Mouse (Mus musculus) intestine, embryonic 16.5 days (tissue): ENCODE measurements at regions not wholly inside any gene's neighbourhood (a gene's known extent, or its start where the extent isn't known, plus 50 kb on each side); places are given as distances from the start of the nearest gene placed in this dataset.

Source experiments
- ATAC-seq: fragments of 200-750 bp; cut with Nextera tagmentation; 2 replicates; pipeline ENCODE4 v1.8.0; 2017; ENCODE audit warnings: moderate TSS enrichment, moderate library complexity
- H3K27ac ChIP-seq: fragments of 300-500 bp; sonication (generic); 2 replicates; pipeline ENCODE4 v1.5.1; 2014; ENCODE audit warnings: mild to moderate bottlenecking, low read length
- H3K27me3 ChIP-seq: fragments of 300-500 bp; sonication (generic); replicated peaks from 2 replicates; pipeline ENCODE4 v1.6.1; 2014; ENCODE audit warnings: low read length, control low read depth, mixed read lengths; ENCODE audit not compliant: control insufficient read depth, insufficient read depth
- H3K36me3 ChIP-seq: fragments of 300-500 bp; sonication (generic); 2 replicates; pipeline ENCODE4 v1.6.1; 2014; ENCODE audit warnings: low read length, control low read depth; ENCODE audit not compliant: control insufficient read depth, insufficient read depth
- H3K4me1 ChIP-seq: fragments of 300-500 bp; sonication (generic); 2 replicates; pipeline ENCODE4 v1.6.1; 2014; ENCODE audit warnings: low read length, control low read depth, mixed read lengths; ENCODE audit not compliant: control insufficient read depth, insufficient read depth
- H3K4me2 ChIP-seq: fragments of 300-500 bp; sonication (generic); 2 replicates; pipeline ENCODE4 v1.6.1; 2014; ENCODE audit warnings: low read depth, low read length, control low read depth
- H3K4me3 ChIP-seq: fragments of 300-500 bp; sonication (generic); 2 replicates; pipeline ENCODE4 v1.5.1; 2014; ENCODE audit warnings: mild to moderate bottlenecking, low read length
- H3K9ac ChIP-seq: fragments of 300-500 bp; sonication (generic); 2 replicates; pipeline ENCODE4 v1.6.1; 2014; ENCODE audit warnings: low read depth, low read length
- H3K9me3 ChIP-seq: fragments of 300-500 bp; sonication (generic); 2 replicates; pipeline ENCODE4 v1.6.1; 2016; ENCODE audit warnings: low read length, control low read depth; ENCODE audit not compliant: control insufficient read depth
- WGBS: fragments of 180-500 bp; shearing (Covaris S2); extraction: QIAGEN DNeasy Blood & Tissue Kit; methylation state at CpG from one replicate; pipeline ENCODE4 v1.1.7; 2014; 5-methylcytosine and 5-hydroxymethylcytosine counted together

DNA sequence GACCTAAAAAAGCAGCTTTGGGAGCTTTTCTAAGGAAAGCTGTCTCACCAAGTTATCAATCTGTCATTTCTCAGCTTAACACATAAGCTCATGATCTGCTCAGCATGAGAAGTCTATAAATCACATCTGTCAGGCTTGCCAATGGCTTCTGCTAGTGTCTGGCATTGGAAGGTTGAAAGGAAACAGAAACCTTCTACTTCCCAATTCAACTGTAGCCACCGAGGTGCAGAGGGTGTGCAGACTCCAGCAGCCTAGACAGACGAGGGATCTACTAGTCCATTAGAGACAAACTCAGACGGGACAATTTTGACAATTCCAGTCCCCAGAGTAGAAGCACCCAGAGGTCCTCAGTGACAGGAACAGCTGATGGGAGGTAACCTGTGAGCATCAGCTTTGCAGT is 103.0 kb downstream of the Nab1 start:
- H3K9me3 ChIP-seq: no peaks in the 10 kb centered on the region
- H3K9ac ChIP-seq: no peak overlapping the region
- H3K4me1 ChIP-seq: no peaks in the 10 kb centered on the region
- no peaks in the 10 kb centered on the region for H3K27me3 ChIP-seq
- 36% methylated on average over 3 of the region's 3 CpGs for WGBS
- no peak overlapping the region for H3K4me2 ChIP-seq
- H3K4me3 ChIP-seq: no peak overlapping the region
- H3K36me3 ChIP-seq: no peaks in the 10 kb centered on the region
- no peak for ATAC-seq
- no peak overlapping the region for H3K27ac ChIP-seq

DNA sequence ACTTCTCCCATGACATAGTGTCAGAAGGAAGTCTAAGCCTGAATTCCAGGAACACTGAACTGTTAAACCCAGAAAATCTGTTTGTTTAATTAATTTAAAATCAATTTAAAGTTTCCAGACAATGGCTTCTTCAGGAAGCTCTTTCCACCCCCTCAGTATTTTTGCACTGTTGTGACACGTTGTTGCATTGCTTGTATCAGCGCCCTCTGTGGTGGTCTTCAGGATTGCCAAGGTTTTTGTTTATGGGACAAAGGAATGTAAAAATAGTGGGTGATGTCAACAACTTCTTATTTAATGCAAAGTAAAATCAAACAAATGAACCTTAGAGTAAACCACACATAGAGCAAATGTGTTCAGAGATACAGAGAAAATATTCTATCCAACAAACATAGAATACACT is 107.5 kb downstream of the Nab1 start:
- H3K4me2 ChIP-seq: no peak overlapping the region
- H3K27ac ChIP-seq: no peak overlapping the region
- WGBS: 46% methylated on average over 2 of the region's 2 CpGs
- no peaks in the 10 kb centered on the region for H3K27me3 ChIP-seq
- H3K36me3 ChIP-seq: no peaks in the 10 kb centered on the region
- H3K9ac ChIP-seq: no peak overlapping the region
- no peak overlapping the region for H3K4me3 ChIP-seq
- H3K4me1 ChIP-seq: no peaks in the 10 kb centered on the region
- no peaks in the 10 kb centered on the region for H3K9me3 ChIP-seq
- ATAC-seq: no peak

DNA sequence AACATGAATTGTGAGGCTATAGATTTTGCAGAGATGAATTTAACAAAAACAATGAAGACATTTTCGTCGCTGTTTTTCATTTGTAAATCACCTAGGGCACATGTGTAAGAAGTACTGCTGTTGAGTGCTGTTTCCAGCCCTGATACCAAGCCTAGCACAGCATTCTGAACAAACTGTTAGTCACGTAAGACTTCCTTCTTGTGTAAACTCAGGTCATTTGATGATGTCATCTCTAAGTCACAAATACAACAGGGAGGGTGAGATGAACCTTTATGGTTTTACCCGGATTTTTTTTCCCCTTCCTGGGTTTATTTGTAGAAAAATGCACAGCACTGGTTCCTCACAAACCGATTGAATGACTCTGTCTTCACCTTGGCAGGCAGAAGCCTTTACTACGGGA is 111.6 kb downstream of the Nab1 start:
- H3K4me1 ChIP-seq: no peaks in the 10 kb centered on the region
- ATAC-seq: no peak
- H3K9me3 ChIP-seq: no peaks in the 10 kb centered on the region
- H3K4me2 ChIP-seq: no peak overlapping the region
- WGBS: 68% methylated on average over 6 of the region's 6 CpGs
- no peak overlapping the region for H3K27ac ChIP-seq
- no peaks in the 10 kb centered on the region for H3K27me3 ChIP-seq
- no peak overlapping the region for H3K4me3 ChIP-seq
- no peak overlapping the region for H3K9ac ChIP-seq
- H3K36me3 ChIP-seq: no peaks in the 10 kb centered on the region

DNA sequence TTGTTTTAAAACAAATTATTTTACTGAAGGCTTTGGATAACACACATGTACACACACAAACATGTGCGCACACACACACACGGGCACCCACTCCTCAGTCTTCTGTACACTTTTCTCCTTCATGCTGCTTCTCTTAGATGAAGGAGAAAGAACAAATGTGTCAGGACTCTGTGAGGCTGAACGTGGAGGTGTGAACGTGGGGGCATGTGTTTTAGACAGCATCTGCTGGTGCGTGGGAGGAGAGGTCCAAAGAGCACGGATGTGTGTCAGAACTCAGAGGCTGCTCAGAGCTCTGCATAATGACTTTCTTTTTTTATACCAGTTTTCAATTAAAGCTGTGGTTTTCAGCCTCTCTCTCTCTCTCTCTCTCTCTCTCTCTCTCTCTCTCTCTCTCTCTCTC is 112.4 kb downstream of the Nab1 start:
- H3K27ac ChIP-seq: no peak overlapping the region
- ATAC-seq: no peak
- WGBS: 55% methylated on average over 6 of the region's 6 CpGs
- no peak overlapping the region for H3K9ac ChIP-seq
- no peaks in the 10 kb centered on the region for H3K9me3 ChIP-seq
- H3K36me3 ChIP-seq: no peaks in the 10 kb centered on the region
- no peak overlapping the region for H3K4me3 ChIP-seq
- H3K4me1 ChIP-seq: no peaks in the 10 kb centered on the region
- no peaks in the 10 kb centered on the region for H3K27me3 ChIP-seq
- H3K4me2 ChIP-seq: no peak overlapping the region

DNA sequence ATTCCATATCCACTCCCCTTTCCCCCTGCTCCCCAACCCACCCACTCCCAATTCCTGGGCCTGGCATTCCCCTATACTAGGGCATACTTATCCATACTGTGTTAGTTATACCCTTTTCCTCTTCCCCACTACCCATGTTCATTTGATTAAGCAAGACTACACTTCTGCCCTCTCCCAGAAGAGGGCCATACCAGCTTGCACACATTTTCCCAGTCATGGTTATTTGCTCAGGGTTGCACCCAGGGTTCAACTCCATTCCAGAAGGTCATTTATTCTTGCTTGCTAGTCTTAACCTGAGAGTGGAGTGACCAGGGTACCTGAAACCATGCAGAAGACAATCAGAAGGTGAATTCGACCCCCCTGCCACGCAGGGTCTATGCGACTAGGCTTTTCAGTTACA is 113.4 kb downstream of the Nab1 start:
- ATAC-seq: no peak
- Histone ChIP-seq H3K36me3 (no peaks in the 10 kb centered on the region), H3K9me3 (no peaks in the 10 kb centered on the region), H3K4me2 (no peak overlapping the region), H3K27ac (no peak overlapping the region), H3K4me1 (no peaks in the 10 kb centered on the region), H3K27me3 (no peaks in the 10 kb centered on the region), H3K4me3 (no peak overlapping the region), H3K9ac (no peak overlapping the region)
- 85% methylated on average over 3 of the region's 3 CpGs for WGBS

DNA sequence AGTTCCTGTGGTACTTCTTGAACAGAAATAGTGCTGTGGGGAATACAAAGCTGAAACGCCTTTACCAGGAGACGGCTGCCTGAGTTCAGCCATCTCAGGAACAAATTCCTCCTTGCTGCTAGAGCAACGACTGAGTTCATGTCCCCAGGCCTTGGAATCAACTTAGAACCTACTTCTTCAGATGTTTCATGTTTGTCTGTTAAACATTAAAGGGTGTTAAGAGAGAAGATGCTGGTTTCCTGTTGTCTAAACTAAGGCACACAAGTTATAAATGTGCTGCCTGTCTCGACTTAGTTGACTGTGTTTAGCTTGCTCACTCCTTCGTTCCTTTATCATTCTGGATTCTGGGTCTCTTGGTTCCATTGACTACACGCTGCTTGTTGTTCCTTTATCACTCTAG is 125.2 kb downstream of the Nab1 start:
- Histone ChIP-seq H3K36me3 (no peaks in the 10 kb centered on the region), H3K9me3 (no peaks in the 10 kb centered on the region), H3K4me2 (no peak overlapping the region), H3K4me1 (no peaks in the 10 kb centered on the region), H3K27me3 (no peaks in the 10 kb centered on the region), H3K9ac (no peak overlapping the region), H3K4me3 (no peak overlapping the region), H3K27ac (no peak overlapping the region)
- no peak for ATAC-seq
- WGBS: 72% methylated on average over 6 of the region's 6 CpGs

DNA sequence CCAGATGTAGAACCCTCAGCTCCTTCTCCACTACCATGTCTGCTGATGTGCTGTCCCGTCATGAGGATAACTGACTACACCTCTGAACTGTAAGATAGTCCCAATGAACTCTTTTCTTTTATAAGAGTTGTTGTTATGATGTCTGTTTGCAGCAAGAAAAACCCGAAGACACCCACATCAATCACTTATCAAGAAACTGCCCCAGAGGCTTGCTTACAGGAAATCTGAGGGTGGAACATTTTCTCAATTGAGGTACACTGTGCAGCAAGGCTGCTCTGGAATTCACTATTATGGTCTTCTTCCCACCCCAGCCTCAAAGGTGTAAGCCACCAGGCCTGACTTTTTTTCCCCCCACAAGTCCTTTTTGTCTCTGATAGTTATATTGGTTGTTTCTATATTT is 125.8 kb downstream of the Nab1 start:
- no peaks in the 10 kb centered on the region for H3K9me3 ChIP-seq
- no peaks in the 10 kb centered on the region for H3K27me3 ChIP-seq
- WGBS: 80% methylated on average over 2 of the region's 2 CpGs
- H3K9ac ChIP-seq: no peak overlapping the region
- no peak overlapping the region for H3K27ac ChIP-seq
- no peak overlapping the region for H3K4me3 ChIP-seq
- no peak for ATAC-seq
- H3K36me3 ChIP-seq: no peaks in the 10 kb centered on the region
- H3K4me2 ChIP-seq: no peak overlapping the region
- no peaks in the 10 kb centered on the region for H3K4me1 ChIP-seq

DNA sequence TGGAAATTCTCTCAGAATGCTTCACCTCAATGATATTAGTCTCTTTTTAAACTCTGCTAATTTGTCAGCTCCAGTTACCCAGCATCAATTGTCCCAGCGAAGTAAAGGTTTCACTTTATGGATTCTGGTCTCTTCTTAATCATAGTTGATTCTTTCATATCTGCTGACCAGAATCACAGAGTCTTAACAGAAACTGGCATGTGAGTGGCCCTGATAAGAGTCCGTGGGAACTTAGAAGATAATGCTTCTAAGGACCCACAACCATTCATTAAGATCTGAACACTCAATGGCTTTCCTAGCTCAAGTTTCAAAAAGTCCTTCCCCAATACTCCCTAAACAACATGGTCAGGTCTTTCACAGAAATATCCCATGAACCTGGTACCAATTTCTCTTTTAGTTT is 126.7 kb downstream of the Nab1 start:
- Histone ChIP-seq H3K4me3 (no peak overlapping the region), H3K9ac (no peak overlapping the region), H3K9me3 (no peaks in the 10 kb centered on the region), H3K27me3 (no peaks in the 10 kb centered on the region), H3K36me3 (no peaks in the 10 kb centered on the region), H3K4me1 (no peaks in the 10 kb centered on the region), H3K4me2 (no peak overlapping the region), H3K27ac (no peak overlapping the region)
- 81% methylated on average over 2 of the region's 2 CpGs for WGBS
- ATAC-seq: no peak

DNA sequence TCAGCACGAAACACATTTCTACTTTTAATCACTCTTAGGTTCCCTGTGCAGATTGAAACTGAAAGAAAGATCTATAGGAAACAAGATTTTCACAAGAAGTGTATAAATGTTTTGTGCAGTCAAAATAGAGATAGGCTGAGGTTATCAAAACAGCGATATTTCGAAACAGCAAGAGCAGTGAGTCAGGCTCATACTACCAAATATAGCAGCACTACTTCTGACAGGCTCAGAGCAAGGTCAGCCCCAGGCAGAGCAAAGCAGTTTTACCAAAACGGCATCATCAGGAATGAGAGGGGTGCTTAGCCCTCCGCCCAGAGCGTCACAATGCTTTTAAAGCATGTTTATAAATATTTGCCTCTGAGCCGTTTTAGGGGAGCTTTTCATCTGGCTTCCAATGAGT is 133.4 kb upstream of the Gls start:
- Histone ChIP-seq H3K36me3 (no peaks in the 10 kb centered on the region), H3K4me2 (no peak overlapping the region), H3K9ac (no peak overlapping the region), H3K27me3 (no peaks in the 10 kb centered on the region), H3K4me1 (no peaks in the 10 kb centered on the region), H3K9me3 (no peaks in the 10 kb centered on the region), H3K4me3 (no peak overlapping the region), H3K27ac (no peak overlapping the region)
- 63% methylated on average over 7 of the region's 7 CpGs for WGBS
- ATAC-seq: no peak

DNA sequence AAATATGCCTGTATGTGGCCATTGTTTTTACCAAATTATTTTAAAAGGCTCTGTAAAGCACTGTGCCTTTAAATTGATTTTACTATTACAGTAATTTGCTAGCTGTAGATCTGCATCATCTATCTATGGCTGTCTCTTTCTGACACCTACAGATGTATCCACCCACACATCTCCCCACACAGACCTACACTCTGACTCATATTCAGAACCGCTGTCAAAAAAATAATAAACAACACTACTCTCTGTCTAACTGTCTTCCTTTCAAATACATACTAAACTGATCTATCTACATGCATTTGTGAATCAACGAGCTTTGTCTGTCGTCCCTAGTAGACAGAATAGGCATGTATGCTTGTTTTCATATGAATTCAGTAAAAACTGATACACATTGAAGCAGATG is 130.6 kb upstream of the Gls start:
- WGBS: 84% methylated on average over 3 of the region's 3 CpGs
- H3K27me3 ChIP-seq: no peaks in the 10 kb centered on the region
- no peak overlapping the region for H3K9ac ChIP-seq
- H3K4me3 ChIP-seq: no peak overlapping the region
- H3K36me3 ChIP-seq: no peaks in the 10 kb centered on the region
- H3K4me1 ChIP-seq: no peaks in the 10 kb centered on the region
- no peak for ATAC-seq
- H3K4me2 ChIP-seq: no peak overlapping the region
- no peaks in the 10 kb centered on the region for H3K9me3 ChIP-seq
- no peak overlapping the region for H3K27ac ChIP-seq
